Mouse (Mus musculus) MEL (cell line): ENCODE results near the gene Gramd4. TPM values are rescaled to one million over a fixed set of nuclear protein-coding genes. Genes with fewer than 3 reads are reported as not detected.

ENCODE experiments used
- DNase-seq: peaks from one replicate; pipeline ENCODE4 v3.0.0; 2011; ENCODE audit warnings: low read depth, low spot score
- H3K27ac ChIP-seq: 2 replicates; pipeline ENCODE4 v1.5.1; 2012; ENCODE audit warnings: low read depth, mild to moderate bottlenecking, control low read depth, low read length, moderate library complexity; ENCODE audit not compliant: control insufficient read depth
- H3K27me3 ChIP-seq, 2 experiments: fragments of 150-350 bp in 1 of 2; sonication (generic) in 1 of 2; 2 replicates each; pipeline ENCODE4 v1.6.1; 2012; ENCODE audit warnings: low read length in 2 of 2, mild to moderate bottlenecking in 2 of 2, improper control_type of control experiment in 1 of 2, moderate library complexity in 1 of 2; ENCODE audit not compliant: insufficient read depth in 2 of 2, control insufficient read depth in 1 of 2
- H3K36me3 ChIP-seq, 2 experiments: 2 replicates each; pipeline ENCODE4 v1.6.1; 2012 to 2014; ENCODE audit warnings: low read length in 2 of 2, improper control_type of control experiment in 1 of 2, inconsistent platforms in 1 of 2, mild to moderate bottlenecking in 1 of 2; ENCODE audit not compliant: insufficient read depth in 2 of 2, control insufficient read depth in 1 of 2
- H3K4me1 ChIP-seq, 2 experiments: fragments of 150-350 bp in 1 of 2; sonication (generic) in 1 of 2; 2 replicates each; pipeline ENCODE4 v1.6.1; 2012; ENCODE audit warnings: low read length in 2 of 2, improper control_type of control experiment in 1 of 2, mild to moderate bottlenecking in 1 of 2; ENCODE audit not compliant: insufficient read depth in 2 of 2, control insufficient read depth in 1 of 2
- H3K4me3 ChIP-seq, 2 experiments: fragments of 150-350 bp in 1 of 2; sonication (generic) in 1 of 2; 2 replicates each; pipeline ENCODE4 v1.5.1; 2012; ENCODE audit warnings: low read depth in 2 of 2, low read length in 2 of 2, mild to moderate bottlenecking in 2 of 2, moderate library complexity in 2 of 2, control low read depth in 1 of 2, improper control_type of control experiment in 1 of 2; ENCODE audit not compliant: control insufficient read depth in 1 of 2, insufficient read depth in 1 of 2
- H3K79me2 ChIP-seq: 2 replicates; pipeline ENCODE4 v1.6.1; 2012; ENCODE audit warnings: mild to moderate bottlenecking, low read length, moderate library complexity; ENCODE audit not compliant: control insufficient read depth, poor library complexity, insufficient read depth
- H3K9ac ChIP-seq: 2 replicates; pipeline ENCODE4 v1.6.1; 2012; ENCODE audit warnings: low read depth, mild to moderate bottlenecking, control low read depth, low read length, moderate library complexity; ENCODE audit not compliant: control insufficient read depth, poor library complexity, severe bottlenecking
- H3K9me3 ChIP-seq: fragments of 150-350 bp; sonication (generic); replicated peaks from 2 replicates; pipeline ENCODE4 v1.6.1; 2012; ENCODE audit warnings: mild to moderate bottlenecking, low read length, improper control_type of control experiment, moderate library complexity; ENCODE audit not compliant: insufficient read depth
- BHLHE40 ChIP-seq: IDR thresholded peaks from 2 replicates; pipeline ENCODE4 v1.6.1; 2012; ENCODE audit warnings: low read depth, mild to moderate bottlenecking, inconsistent platforms, low read length, improper control_type of control experiment, borderline replicate concordance
- CHD1 ChIP-seq: IDR thresholded peaks from 2 replicates; pipeline ENCODE4 v1.6.1; 2012; ENCODE audit warnings: low read depth, mild to moderate bottlenecking, inconsistent platforms, low read length, improper control_type of control experiment
- EP300 ChIP-seq, 2 experiments: IDR thresholded peaks; 2 replicates each; pipeline ENCODE4 v1.6.1; 2011; ENCODE audit warnings: improper control_type of control experiment in 2 of 2, low read length in 2 of 2, low read depth in 1 of 2, mild to moderate bottlenecking in 1 of 2
- ETS1 ChIP-seq: IDR thresholded peaks from 2 replicates; pipeline ENCODE4 v1.6.1; 2012; ENCODE audit warnings: low read depth, mild to moderate bottlenecking, inconsistent platforms, low read length, improper control_type of control experiment, moderate library complexity
- GATA1 ChIP-seq: IDR thresholded peaks from 2 replicates; pipeline ENCODE4 v1.6.1; 2011; ENCODE audit warnings: low read depth, low read length, improper control_type of control experiment
- HCFC1 ChIP-seq: IDR thresholded peaks from 2 replicates; pipeline ENCODE4 v1.6.1; 2012; ENCODE audit warnings: low read depth, mild to moderate bottlenecking, inconsistent platforms, low read length, improper control_type of control experiment, moderate library complexity
- KAT2A ChIP-seq: conservative IDR thresholded peaks from 2 replicates; pipeline ENCODE4 v1.6.1; 2012; ENCODE audit warnings: low read depth, low read length, improper control_type of control experiment, inconsistent platforms
- MAX ChIP-seq: IDR thresholded peaks from 2 replicates; pipeline ENCODE4 v1.6.1; 2011; ENCODE audit warnings: low read length, improper control_type of control experiment
- MAZ ChIP-seq: IDR thresholded peaks from 2 replicates; pipeline ENCODE4 v1.6.1; 2012; ENCODE audit warnings: low read depth, mild to moderate bottlenecking, inconsistent platforms, low read length, improper control_type of control experiment
- MXI1 ChIP-seq: IDR thresholded peaks from 2 replicates; pipeline ENCODE4 v1.6.1; 2011; ENCODE audit warnings: mild to moderate bottlenecking, low read depth, low read length, improper control_type of control experiment
- MYC ChIP-seq: IDR thresholded peaks from 2 replicates; pipeline ENCODE4 v1.6.1; 2011; ENCODE audit warnings: low read depth, mild to moderate bottlenecking, low read length, improper control_type of control experiment, moderate library complexity
- POLR2A ChIP-seq, 2 experiments: IDR thresholded peaks; 2 replicates each; pipeline ENCODE4 v1.6.1; 2011 to 2012; ENCODE audit warnings: low read length in 2 of 2, mild to moderate bottlenecking in 2 of 2, control low read depth in 1 of 2, improper control_type of control experiment in 1 of 2, low read depth in 1 of 2, moderate library complexity in 1 of 2; ENCODE audit not compliant: control insufficient read depth in 1 of 2, insufficient read depth in 1 of 2, poor library complexity in 1 of 2
- POLR2AphosphoS2 ChIP-seq: IDR thresholded peaks from 2 replicates; pipeline ENCODE4 v1.6.1; 2011; ENCODE audit warnings: low read length, improper control_type of control experiment
- POLR2AphosphoS5 ChIP-seq: IDR thresholded peaks from 2 replicates; pipeline ENCODE4 v1.6.1; 2012; ENCODE audit warnings: low read depth, borderline replicate concordance, mild to moderate bottlenecking, inconsistent platforms, low read length, moderate library complexity, mixed read lengths
- SIN3A ChIP-seq: IDR thresholded peaks from 2 replicates; pipeline ENCODE4 v1.6.1; 2012; ENCODE audit warnings: low read length, improper control_type of control experiment, inconsistent platforms
- TBP ChIP-seq: IDR thresholded peaks from 2 replicates; pipeline ENCODE4 v1.8.0; 2011; ENCODE audit warnings: low read depth, low read length, improper control_type of control experiment
- TCF12 ChIP-seq: IDR thresholded peaks from 2 replicates; pipeline ENCODE4 v1.6.1; 2014; ENCODE audit warnings: low read depth, mild to moderate bottlenecking, inconsistent platforms, low read length, improper control_type of control experiment, moderate library complexity
- UBTF ChIP-seq: IDR thresholded peaks from 2 replicates; pipeline ENCODE4 v1.6.1; 2012; ENCODE audit warnings: low read depth, mild to moderate bottlenecking, inconsistent platforms, low read length, improper control_type of control experiment, moderate library complexity, borderline replicate concordance; ENCODE audit not compliant: insufficient read depth
- USF1 ChIP-seq: IDR thresholded peaks from 2 replicates; pipeline ENCODE4 v1.6.1; 2014; ENCODE audit warnings: low read depth, mild to moderate bottlenecking, inconsistent platforms, low read length, improper control_type of control experiment, moderate library complexity
- ZC3H11A ChIP-seq: IDR thresholded peaks from 2 replicates; pipeline ENCODE4 v1.6.1; 2012; ENCODE audit warnings: low read depth, mild to moderate bottlenecking, inconsistent platforms, low read length, improper control_type of control experiment
- ZKSCAN1 ChIP-seq: IDR thresholded peaks from 2 replicates; pipeline ENCODE4 v1.6.1; 2012; ENCODE audit warnings: low read depth, mild to moderate bottlenecking, inconsistent platforms, low read length, improper control_type of control experiment, moderate library complexity
- ZNF384 ChIP-seq: IDR thresholded peaks from 2 replicates; pipeline ENCODE4 v1.6.1; 2012; ENCODE audit warnings: low read depth, mild to moderate bottlenecking, inconsistent platforms, low read length, improper control_type of control experiment
- polyA plus RNA-seq, 2 experiments: library from polyadenylated mRNA; stranded (reverse) in 1 of 2; unstranded in 1 of 2; fragments of >175 nt in 1 of 2; fragments of >200 nt in 1 of 2; gene quantifications; 2 replicates each; pipeline versions ENCODE4 v1.2.1 to v1.2.4; 2012; ENCODE audit warnings: low replicate concordance in 2 of 2, low read depth in 1 of 2; ENCODE audit not compliant: insufficient read length in 2 of 2, insufficient read depth in 1 of 2, missing spikeins in 1 of 2
- total RNA-seq: library from RNA; depleted of rRNA; stranded (reverse); fragments of 300-350 nt; gene quantifications from 2 replicates; pipeline ENCODE4 v1.2.3, GENCODE M21; 2012

The Gramd4 gene
- total and polyA plus RNA-seq, 3 experiments, result 35.2 to 43.1 (median 38.0) TPM

DNA sequence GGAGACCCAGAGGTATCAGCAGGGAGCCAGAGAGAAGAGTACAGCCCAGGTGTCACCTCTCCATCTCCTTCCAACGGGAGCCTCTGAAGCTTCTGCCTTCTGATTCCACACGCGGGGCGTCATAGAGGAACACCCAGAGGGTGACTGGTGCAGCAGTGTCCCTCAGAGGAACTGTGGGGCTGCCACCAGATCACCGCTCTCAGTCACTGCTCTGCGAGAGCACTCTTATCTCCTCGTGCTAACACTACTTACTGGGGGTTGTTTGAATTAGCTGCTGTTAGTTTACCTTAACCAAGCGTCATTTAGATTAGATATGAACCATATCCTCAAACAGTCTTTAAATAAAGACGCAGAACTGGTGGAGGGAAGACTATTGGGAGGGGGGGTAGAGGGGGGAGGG, 36.2 kb upstream of the Gramd4 start:
- peak; percentile 85 for DNase-seq
- Histone ChIP-seq H3K9me3 (no peaks in the 10 kb centered on the region), H3K4me1 (peaks cover 10 to 33% of the 10 kb centered on the region in 2 experiments), H3K27me3 (no peaks in the 10 kb centered on the region), H3K36me3 (peaks cover 0 to 9% of the 10 kb centered on the region in 2 experiments; a peak in 2 of 4 replicates), H3K27ac (peak overlapping the region; percentile 82), H3K79me2 (no peaks in the 10 kb centered on the region; the same call in 1 of the 2 replicates), H3K9ac (peak overlapping the region; percentile 50), H3K4me3 (no peak overlapping the region)
- no peak for TF ChIP-seq ZNF384
- TF ChIP-seq ZKSCAN1, result no peak
- peak; percentile 26 to 60; a peak in 3 of 4 replicates for TF ChIP-seq EP300 (IDR thresholded peaks at IDR 0.05; ENCODE audit: low read depth in 1 of 2, low read length in 2 of 2)
- 0 out of 2 replicates have a peak, but pooled peaks have one; percentile 15 for TF ChIP-seq HCFC1
- TF ChIP-seq UBTF, result 0 out of 2 replicates have a peak, but pooled peaks have one; percentile 50
- peak; percentile 80 for TF ChIP-seq GATA1
- no peak for TF ChIP-seq ZC3H11A
- peak; percentile 73 for TF ChIP-seq MAX
- TF ChIP-seq KAT2A, result no peak
- TF ChIP-seq USF1, result no peak
- peak; percentile 75 for TF ChIP-seq SIN3A
- TF ChIP-seq TBP, result peak; percentile 92
- TF ChIP-seq CHD1, result no peak
- no peak for TF ChIP-seq POLR2AphosphoS5
- TF ChIP-seq MAZ, result no peak; the same call in 1 of the 2 replicates
- peak; percentile 27; the same call in 1 of the 2 replicates for TF ChIP-seq BHLHE40
- TF ChIP-seq POLR2AphosphoS2, result no peak
- TF ChIP-seq TCF12, result no peak; the same call in none of the 2 replicates
- peak; percentile 77; the same call in 1 of the 2 replicates for TF ChIP-seq ETS1
- TF ChIP-seq MXI1, result peak; percentile 68; the same call in 1 of the 2 replicates
- TF ChIP-seq POLR2A (IDR thresholded peaks at IDR 0.05; ENCODE audit: control insufficient read depth in 1 of 2, insufficient read depth in 1 of 2, low read depth in 1 of 2, low read length in 2 of 2, poor library complexity in 1 of 2), result peak in 1 of 2 experiments; percentile 40; a peak in 1 of 4 replicates
- TF ChIP-seq MYC, result peak; percentile 50; the same call in 1 of the 2 replicates
